Mouse (Mus musculus) MEL (cell line): Measurements from ENCODE around the gene Ntn5. TPM values are rescaled to one million over a fixed set of nuclear protein-coding genes. Genes with fewer than 3 reads are reported as not detected.

Source experiments
- DNase-seq: peaks from one replicate; pipeline ENCODE4 v3.0.0; 2011; ENCODE audit warnings: low read depth, low spot score
- H3K27ac ChIP-seq: 2 replicates; pipeline ENCODE4 v1.5.1; 2012; ENCODE audit warnings: low read depth, mild to moderate bottlenecking, control low read depth, low read length, moderate library complexity; ENCODE audit not compliant: control insufficient read depth
- H3K27me3 ChIP-seq, 2 experiments: fragments of 150-350 bp in 1 of 2; sonication (generic) in 1 of 2; 2 replicates each; pipeline ENCODE4 v1.6.1; 2012; ENCODE audit warnings: low read length in 2 of 2, mild to moderate bottlenecking in 2 of 2, improper control_type of control experiment in 1 of 2, moderate library complexity in 1 of 2; ENCODE audit not compliant: insufficient read depth in 2 of 2, control insufficient read depth in 1 of 2
- H3K36me3 ChIP-seq, 2 experiments: 2 replicates each; pipeline ENCODE4 v1.6.1; 2012 to 2014; ENCODE audit warnings: low read length in 2 of 2, improper control_type of control experiment in 1 of 2, inconsistent platforms in 1 of 2, mild to moderate bottlenecking in 1 of 2; ENCODE audit not compliant: insufficient read depth in 2 of 2, control insufficient read depth in 1 of 2
- H3K4me1 ChIP-seq, 2 experiments: fragments of 150-350 bp in 1 of 2; sonication (generic) in 1 of 2; 2 replicates each; pipeline ENCODE4 v1.6.1; 2012; ENCODE audit warnings: low read length in 2 of 2, improper control_type of control experiment in 1 of 2, mild to moderate bottlenecking in 1 of 2; ENCODE audit not compliant: insufficient read depth in 2 of 2, control insufficient read depth in 1 of 2
- H3K4me3 ChIP-seq, 2 experiments: fragments of 150-350 bp in 1 of 2; sonication (generic) in 1 of 2; 2 replicates each; pipeline ENCODE4 v1.5.1; 2012; ENCODE audit warnings: low read depth in 2 of 2, low read length in 2 of 2, mild to moderate bottlenecking in 2 of 2, moderate library complexity in 2 of 2, control low read depth in 1 of 2, improper control_type of control experiment in 1 of 2; ENCODE audit not compliant: control insufficient read depth in 1 of 2, insufficient read depth in 1 of 2
- H3K79me2 ChIP-seq: 2 replicates; pipeline ENCODE4 v1.6.1; 2012; ENCODE audit warnings: mild to moderate bottlenecking, low read length, moderate library complexity; ENCODE audit not compliant: control insufficient read depth, poor library complexity, insufficient read depth
- H3K9ac ChIP-seq: 2 replicates; pipeline ENCODE4 v1.6.1; 2012; ENCODE audit warnings: low read depth, mild to moderate bottlenecking, control low read depth, low read length, moderate library complexity; ENCODE audit not compliant: control insufficient read depth, poor library complexity, severe bottlenecking
- H3K9me3 ChIP-seq: fragments of 150-350 bp; sonication (generic); replicated peaks from 2 replicates; pipeline ENCODE4 v1.6.1; 2012; ENCODE audit warnings: mild to moderate bottlenecking, low read length, improper control_type of control experiment, moderate library complexity; ENCODE audit not compliant: insufficient read depth
- CHD1 ChIP-seq: IDR thresholded peaks from 2 replicates; pipeline ENCODE4 v1.6.1; 2012; ENCODE audit warnings: low read depth, mild to moderate bottlenecking, inconsistent platforms, low read length, improper control_type of control experiment
- CHD2 ChIP-seq: IDR thresholded peaks from 2 replicates; pipeline ENCODE4 v1.6.1; 2011; ENCODE audit warnings: low read length, improper control_type of control experiment
- E2F4 ChIP-seq: IDR thresholded peaks from 2 replicates; pipeline ENCODE4 v1.6.1; 2011; ENCODE audit warnings: low read depth, low read length, improper control_type of control experiment, borderline replicate concordance
- EP300 ChIP-seq, 2 experiments: IDR thresholded peaks; 2 replicates each; pipeline ENCODE4 v1.6.1; 2011; ENCODE audit warnings: improper control_type of control experiment in 2 of 2, low read length in 2 of 2, low read depth in 1 of 2, mild to moderate bottlenecking in 1 of 2
- JUND ChIP-seq: IDR thresholded peaks from 2 replicates; pipeline ENCODE4 v1.6.1; 2011; ENCODE audit warnings: low read depth, mild to moderate bottlenecking, improper control_type of control experiment, low read length
- KAT2A ChIP-seq: conservative IDR thresholded peaks from 2 replicates; pipeline ENCODE4 v1.6.1; 2012; ENCODE audit warnings: low read depth, low read length, improper control_type of control experiment, inconsistent platforms
- MAX ChIP-seq: IDR thresholded peaks from 2 replicates; pipeline ENCODE4 v1.6.1; 2011; ENCODE audit warnings: low read length, improper control_type of control experiment
- MAZ ChIP-seq: IDR thresholded peaks from 2 replicates; pipeline ENCODE4 v1.6.1; 2012; ENCODE audit warnings: low read depth, mild to moderate bottlenecking, inconsistent platforms, low read length, improper control_type of control experiment
- MXI1 ChIP-seq: IDR thresholded peaks from 2 replicates; pipeline ENCODE4 v1.6.1; 2011; ENCODE audit warnings: mild to moderate bottlenecking, low read depth, low read length, improper control_type of control experiment
- MYB ChIP-seq: IDR thresholded peaks from 2 replicates; pipeline ENCODE4 v1.6.1; 2011; ENCODE audit warnings: mild to moderate bottlenecking, low read depth, low read length, improper control_type of control experiment
- POLR2A ChIP-seq, 2 experiments: IDR thresholded peaks; 2 replicates each; pipeline ENCODE4 v1.6.1; 2011 to 2012; ENCODE audit warnings: low read length in 2 of 2, mild to moderate bottlenecking in 2 of 2, control low read depth in 1 of 2, improper control_type of control experiment in 1 of 2, low read depth in 1 of 2, moderate library complexity in 1 of 2; ENCODE audit not compliant: control insufficient read depth in 1 of 2, insufficient read depth in 1 of 2, poor library complexity in 1 of 2
- POLR2AphosphoS5 ChIP-seq: IDR thresholded peaks from 2 replicates; pipeline ENCODE4 v1.6.1; 2012; ENCODE audit warnings: low read depth, borderline replicate concordance, mild to moderate bottlenecking, inconsistent platforms, low read length, moderate library complexity, mixed read lengths
- RAD21 ChIP-seq: IDR thresholded peaks from 2 replicates; pipeline ENCODE4 v1.6.1; 2011; ENCODE audit warnings: mild to moderate bottlenecking, low read depth, low read length, improper control_type of control experiment
- SMC3 ChIP-seq: IDR thresholded peaks from 2 replicates; pipeline ENCODE4 v1.6.1; 2011; ENCODE audit warnings: low read depth, low read length, improper control_type of control experiment
- TAL1 ChIP-seq: IDR thresholded peaks from 2 replicates; pipeline ENCODE4 v1.6.1; 2012; ENCODE audit warnings: mild to moderate bottlenecking, inconsistent platforms, low read length, moderate library complexity, mixed read lengths
- TBP ChIP-seq: IDR thresholded peaks from 2 replicates; pipeline ENCODE4 v1.8.0; 2011; ENCODE audit warnings: low read depth, low read length, improper control_type of control experiment
- UBTF ChIP-seq: IDR thresholded peaks from 2 replicates; pipeline ENCODE4 v1.6.1; 2012; ENCODE audit warnings: low read depth, mild to moderate bottlenecking, inconsistent platforms, low read length, improper control_type of control experiment, moderate library complexity, borderline replicate concordance; ENCODE audit not compliant: insufficient read depth
- USF1 ChIP-seq: IDR thresholded peaks from 2 replicates; pipeline ENCODE4 v1.6.1; 2014; ENCODE audit warnings: low read depth, mild to moderate bottlenecking, inconsistent platforms, low read length, improper control_type of control experiment, moderate library complexity
- USF2 ChIP-seq, 2 experiments: IDR thresholded peaks; 2 replicates each; pipeline ENCODE4 v1.6.1; 2011 to 2012; ENCODE audit warnings: improper control_type of control experiment in 2 of 2, low read length in 2 of 2, borderline replicate concordance in 1 of 2, inconsistent platforms in 1 of 2, low read depth in 1 of 2, mild to moderate bottlenecking in 1 of 2; ENCODE audit not compliant: insufficient read depth in 1 of 2
- ZMIZ1 ChIP-seq: IDR thresholded peaks from 2 replicates; pipeline ENCODE4 v1.6.1; 2012; ENCODE audit warnings: low read depth, mild to moderate bottlenecking, inconsistent platforms, low read length, improper control_type of control experiment, moderate library complexity
- ZNF384 ChIP-seq: IDR thresholded peaks from 2 replicates; pipeline ENCODE4 v1.6.1; 2012; ENCODE audit warnings: low read depth, mild to moderate bottlenecking, inconsistent platforms, low read length, improper control_type of control experiment
- polyA plus RNA-seq, 2 experiments: library from polyadenylated mRNA; stranded (reverse) in 1 of 2; unstranded in 1 of 2; fragments of >175 nt in 1 of 2; fragments of >200 nt in 1 of 2; gene quantifications; 2 replicates each; pipeline versions ENCODE4 v1.2.1 to v1.2.4; 2012; ENCODE audit warnings: low replicate concordance in 2 of 2, low read depth in 1 of 2; ENCODE audit not compliant: insufficient read length in 2 of 2, insufficient read depth in 1 of 2, missing spikeins in 1 of 2
- total RNA-seq: library from RNA; depleted of rRNA; stranded (reverse); fragments of 300-350 nt; gene quantifications from 2 replicates; pipeline ENCODE4 v1.2.3, GENCODE M21; 2012

Ntn5 gene
- total and polyA plus RNA-seq, 3 experiments = 0.13 TPM; not detected in 2

- TF ChIP-seq ZNF384 (no peak), E2F4 (no peak), MXI1 (no peak), ZMIZ1 (no peak)
- no peak for DNase-seq
- Histone ChIP-seq H3K9me3 (no peaks in the 10 kb centered on the region), H3K4me3 (no peak overlapping the region), H3K9ac (no peak overlapping the region), H3K79me2 (no peaks in the 10 kb centered on the region), H3K4me1 (no peaks in the 10 kb centered on the region), H3K36me3 (no peaks in the 10 kb centered on the region), H3K27me3 (peaks cover 0 to 1% of the 10 kb centered on the region in 2 experiments; a peak in 1 of 4 replicates), H3K27ac (no peak overlapping the region)
Observed at GRCm38 (mm10) chr7:45644872-45645590, 38.8 kb upstream of the Ntn5 start.

GRCm38 (mm10) chr7:45645591-45645971, 38.2 kb upstream of the Ntn5 start:
- no peak overlapping the region for H3K4me3 ChIP-seq
- H3K9me3 ChIP-seq = no peaks in the 10 kb centered on the region
- no peaks in the 10 kb centered on the region for H3K36me3 ChIP-seq
- peaks cover 0 to 1% of the 10 kb centered on the region in 2 experiments; a peak in 1 of 4 replicates for H3K27me3 ChIP-seq
- no peaks in the 10 kb centered on the region for H3K79me2 ChIP-seq
- DNase-seq = no peak
- H3K27ac ChIP-seq = no peak overlapping the region
- no peak for TF ChIP-seq MAX
- TF ChIP-seq JUND = no peak
- TF ChIP-seq RAD21 = no peak
- no peak for TF ChIP-seq USF2 (IDR thresholded peaks at IDR 0.05; ENCODE audit: borderline replicate concordance in 1 of 2, insufficient read depth in 1 of 2, low read depth in 1 of 2, low read length in 2 of 2)
- no peak for TF ChIP-seq TAL1
- no peak for TF ChIP-seq USF1
- TF ChIP-seq SMC3 = no peak
- no peak for TF ChIP-seq TBP
- TF ChIP-seq POLR2AphosphoS5 = no peak
- no peak for TF ChIP-seq E2F4
- no peak for TF ChIP-seq UBTF
- TF ChIP-seq CHD2 = no peak
- TF ChIP-seq EP300 (IDR thresholded peaks at IDR 0.05; ENCODE audit: low read depth in 1 of 2, low read length in 2 of 2) = no peak
- TF ChIP-seq ZMIZ1 = no peak
- no peak for TF ChIP-seq MYB
- TF ChIP-seq POLR2A (IDR thresholded peaks at IDR 0.05; ENCODE audit: control insufficient read depth in 1 of 2, insufficient read depth in 1 of 2, low read depth in 1 of 2, low read length in 2 of 2, poor library complexity in 1 of 2) = no peak
- no peak for TF ChIP-seq CHD1
- TF ChIP-seq MAZ = no peak
- TF ChIP-seq KAT2A = no peak
- H3K9ac ChIP-seq = no peak overlapping the region
- no peaks in the 10 kb centered on the region for H3K4me1 ChIP-seq
